Comparison of ENCODE assay signal across 8 mouse cellular contexts in the genomic region with DNA sequence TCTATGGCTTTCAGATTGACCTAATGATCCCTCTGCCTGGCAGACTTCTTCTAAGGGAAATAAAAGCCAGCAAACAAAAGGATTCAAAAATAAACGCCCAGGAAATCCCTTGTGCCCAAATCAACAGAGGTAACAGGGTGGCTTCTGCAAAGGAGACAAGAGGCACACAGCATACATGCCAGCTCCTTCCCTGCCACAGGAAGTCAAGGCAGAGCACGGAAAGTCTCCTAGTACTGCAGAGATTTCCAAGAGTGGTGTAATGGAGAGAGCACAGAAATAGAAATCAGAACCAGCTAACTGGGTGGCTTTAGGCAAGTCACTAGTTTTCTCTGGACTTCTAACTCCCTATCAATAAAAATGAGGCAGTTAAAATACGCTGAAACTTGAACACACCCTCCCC. TPM values are rescaled to one million over a fixed set of nuclear protein-coding genes. Genes with fewer than 3 reads are reported as not detected.
DNase-seq lines count a peak whose midpoint lies in the region; ATAC-seq and TF ChIP-seq lines count a peak whose summit lies in the region.
"Had no signal": no experiment of that assay in that cellular context is flagged by ENCODE, and none has a peak within 500 bp of the region (broad histone marks: within the 10 kb centered on the region; RNA-seq: fewer than 3 reads in every experiment).

No protein-coding gene starts in this region.

- H3K27ac ChIP-seq in forebrain, postnatal 0 days (ENCODE audit: low read depth, low read length), result no peak overlapping the region
- H3K27ac ChIP-seq in liver, embryonic 13.5 days, result no peak overlapping the region

- peak overlapping the region; percentile 89 for H3K9ac ChIP-seq in forebrain, postnatal 0 days
- H3K9ac ChIP-seq in liver, embryonic 13.5 days, result no peak overlapping the region

- no peaks in the 10 kb centered on the region for H3K27me3 ChIP-seq in C2C12 (ENCODE audit: control insufficient read depth, insufficient read depth, insufficient read length)
- H3K27me3 ChIP-seq in forebrain, postnatal 0 days (ENCODE audit: insufficient read depth, low read length), result no peaks in the 10 kb centered on the region
- H3K27me3 ChIP-seq in liver, embryonic 13.5 days, result peaks cover 52% of the 10 kb centered on the region

- peaks cover 51% of the 10 kb centered on the region for H3K79me3 ChIP-seq in C2C12 (ENCODE audit: low read depth)

- peak overlapping the region; percentile 76 for H3K4me3 ChIP-seq in C2C12 (ENCODE audit: insufficient read depth, poor library complexity, severe bottlenecking)
- H3K4me3 ChIP-seq in forebrain, postnatal 0 days (ENCODE audit: low read depth, low read length), result peak overlapping the region; percentile 96
- peak overlapping the region; percentile 67; the same call in 1 of the 2 replicates for H3K4me3 ChIP-seq in liver, embryonic 13.5 days (replicated peaks)

- H3K79me2 ChIP-seq in C2C12 (ENCODE audit: control insufficient read depth, insufficient read depth), result peaks cover 63% of the 10 kb centered on the region

- H3K4me1 ChIP-seq in forebrain, postnatal 0 days (ENCODE audit: insufficient read depth), result peaks cover 10% of the 10 kb centered on the region
- peaks cover 44% of the 10 kb centered on the region for H3K4me1 ChIP-seq in liver, embryonic 13.5 days (replicated peaks)

- no peak for TF ChIP-seq CTCF in C2C12 (IDR thresholded peaks at IDR 0.05; ENCODE audit: control insufficient read depth, insufficient read depth, insufficient read length)
- no peak for TF ChIP-seq CTCF in forebrain, postnatal 0 days (IDR thresholded peaks at IDR 0.05; ENCODE audit: low read depth)

- no peak for ATAC-seq in forebrain, postnatal 0 days
- no peak for ATAC-seq in liver, embryonic 13.5 days (ENCODE audit: low read depth)

- peak overlapping the region; percentile 65 for H3K4me2 ChIP-seq in forebrain, postnatal 0 days (ENCODE audit: low read depth)
- peak overlapping the region; percentile 75 for H3K4me2 ChIP-seq in liver, embryonic 13.5 days

- 7% methylated on average over 3 of the region's 3 CpGs for WGBS in forebrain, postnatal 0 days
- 22% methylated on average over 3 of the region's 3 CpGs for WGBS in liver, embryonic 13.5 days (ENCODE audit: insufficient replicate concordance)

- peak overlapping the region; percentile 58 for H3ac ChIP-seq in C2C12 (ENCODE audit: control insufficient read depth, insufficient read length, low read depth)

- H3K9me3 ChIP-seq in forebrain, postnatal 0 days (ENCODE audit: low read length), result no peaks in the 10 kb centered on the region
- H3K9me3 ChIP-seq in liver, embryonic 13.5 days (replicated peaks), result no peaks in the 10 kb centered on the region

- H3K36me3 ChIP-seq in C2C12 (ENCODE audit: control insufficient read depth, insufficient read depth), result peaks cover 3% of the 10 kb centered on the region
- no peaks in the 10 kb centered on the region for H3K36me3 ChIP-seq in forebrain, postnatal 0 days (ENCODE audit: insufficient read depth)
- H3K36me3 ChIP-seq in liver, embryonic 13.5 days, result no peaks in the 10 kb centered on the region

- DNase-seq in 3T3-L1 (ENCODE audit: low read depth, low spot score), result peak; percentile 32
- no peak for DNase-seq in forebrain, postnatal 0 days
- no peak for DNase-seq in liver, embryonic 13.5 days
- DNase-seq in urinary bladder, adult 18-20 months (ENCODE audit: low spot score in 2 of 2), result no peak
- DNase-seq in cerebellum, adult 8-10 months, result no peak
- no peak for DNase-seq in urinary bladder, postnatal 36 days (ENCODE audit: low spot score in 2 of 2)
- DNase-seq: thymus, postnatal 14 days had no signal

TF ChIP-seq in C2C12, 6 proteins besides CTCF, POLR2A, EP300 and RAD21:
- TF ChIP-seq FOSL1 (IDR thresholded peaks at IDR 0.05; ENCODE audit: insufficient read depth, low read length, poor library complexity, severe bottlenecking) (no peak), CEBPB (IDR thresholded peaks at IDR 0.05; ENCODE audit: low read depth) (no peak), MYOG (IDR thresholded peaks at IDR 0.05; ENCODE audit: control insufficient read depth, extremely low read depth, insufficient read length) (no peak), USF1 (IDR thresholded peaks at IDR 0.05; ENCODE audit: low read depth) (no peak), MYOD1 (IDR thresholded peaks at IDR 0.05; ENCODE audit: control insufficient read depth, insufficient read length, low read depth) (no peak), MAX (IDR thresholded peaks at IDR 0.05) (no peak)

RNA-seq across cellular contexts. Expression of a gene that starts 1.8 kb away (rescaled TPM):
- polyA plus RNA-seq in C2C12 (2012; fragmentation: generic; extraction: Trizol), result 72.3 TPM
- 391 and 470 TPM in 2 replicates for total RNA-seq in forebrain, postnatal 0 days (2014; rRNA removed)
- polyA plus RNA-seq in forebrain, postnatal 0 days (2015; fragmentation: Nextera tagmentation; extraction: Ambion mirVana), result 105 and 135 TPM in 2 replicates
- polyA plus RNA-seq in liver, embryonic 13.5 days (2015; fragmentation: Nextera tagmentation; extraction: Ambion mirVana), result 6.7 and 9.5 TPM in 2 replicates
